Mouse (Mus musculus) stomach, postnatal 0 days (tissue): Measurements from ENCODE around the gene Agbl4.

ENCODE experiments used
- CTCF ChIP-seq: IDR thresholded peaks from 2 replicates; pipeline ENCODE4 v1.5.1; 2016; ENCODE audit warnings: antibody characterized with exemption, low read depth, mild to moderate bottlenecking, moderate library complexity
- EP300 ChIP-seq: optimal IDR thresholded peaks from 2 replicates; pipeline ENCODE3; 2016; ENCODE audit warnings: antibody characterized with exemption

- TF ChIP-seq CTCF: no peak
- no peak for TF ChIP-seq EP300
Measured at GRCm38 (mm10) chr4:111294528-111295241, 897.2 kb downstream of the Agbl4 start.
